Mouse (Mus musculus) embryonic facial prominence, embryonic 15.5 days (tissue): ENCODE results near the gene Inpp5a. TPM values are rescaled to one million over a fixed set of nuclear protein-coding genes. Genes with fewer than 3 reads are reported as not detected.

Source experiments
- ATAC-seq: fragments of 200-750 bp; cut with Nextera tagmentation; 2 replicates; pipeline ENCODE4 v1.8.0; 2017; ENCODE audit warnings: low read depth, moderate TSS enrichment; ENCODE audit not compliant: insufficient number of reproducible peaks, low FRiP score, low TSS enrichment
- H3K27ac ChIP-seq: fragments of 300-500 bp; sonication (generic); replicated peaks from 2 replicates; pipeline ENCODE4 v1.5.1; 2015; ENCODE audit warnings: mild to moderate bottlenecking, inconsistent platforms
- H3K27me3 ChIP-seq: fragments of 300-500 bp; sonication (generic); 2 replicates; pipeline ENCODE4 v1.6.1; 2015; ENCODE audit warnings: inconsistent platforms
- H3K36me3 ChIP-seq: fragments of 300-500 bp; sonication (generic); 2 replicates; pipeline ENCODE4 v1.6.1; 2015; ENCODE audit warnings: mild to moderate bottlenecking, inconsistent platforms
- H3K4me1 ChIP-seq: fragments of 300-500 bp; sonication (generic); 2 replicates; pipeline ENCODE4 v1.6.1; 2015; ENCODE audit warnings: inconsistent platforms
- H3K4me2 ChIP-seq: fragments of 300-500 bp; sonication (generic); replicated peaks from 2 replicates; pipeline ENCODE4 v1.6.1; 2015; ENCODE audit warnings: mild to moderate bottlenecking, inconsistent platforms
- H3K4me3 ChIP-seq: fragments of 300-500 bp; sonication (generic); replicated peaks from 2 replicates; pipeline ENCODE4 v1.5.1; 2015; ENCODE audit warnings: mild to moderate bottlenecking, inconsistent platforms
- H3K9ac ChIP-seq: fragments of 300-500 bp; sonication (generic); 2 replicates; pipeline ENCODE4 v1.6.1; 2015; ENCODE audit warnings: inconsistent platforms
- H3K9me3 ChIP-seq: fragments of 300-500 bp; sonication (generic); replicated peaks from 2 replicates; pipeline ENCODE4 v1.6.1; 2016; ENCODE audit warnings: inconsistent platforms
- WGBS: fragments of 180-500 bp; shearing (Covaris S2); methylation state at CpG from one replicate; pipeline ENCODE4 v1.1.7; 2015; 5-methylcytosine and 5-hydroxymethylcytosine counted together
- polyA plus RNA-seq: library from polyadenylated mRNA; unstranded; fragments of >200 nt; fragmentation: Nextera tagmentation; extraction: Ambion mirVana; gene quantifications from 2 replicates; pipeline ENCODE4 v1.2.1, GENCODE M21; 2015

Inpp5a gene
- polyA plus RNA-seq, 1 experiment from 2014 or later = 30.5 TPM

- Histone ChIP-seq H3K27me3 (no peaks in the 10 kb centered on the region), H3K27ac (no peak overlapping the region), H3K4me3 (no peak overlapping the region), H3K9me3 (no peaks in the 10 kb centered on the region), H3K9ac (no peak overlapping the region), H3K4me2 (no peak overlapping the region), H3K36me3 (no peaks in the 10 kb centered on the region), H3K4me1 (peaks cover 25% of the 10 kb centered on the region)
- 73% methylated on average over 3 of the region's 3 CpGs for WGBS
- no peak for ATAC-seq
Measured at GRCm38 (mm10) chr7:139362514-139362913, 26.4 kb upstream of the Inpp5a start.

- no peaks in the 10 kb centered on the region for H3K27me3 ChIP-seq
- H3K4me3 ChIP-seq = no peak overlapping the region
- no peaks in the 10 kb centered on the region for H3K36me3 ChIP-seq
- H3K9me3 ChIP-seq = no peaks in the 10 kb centered on the region
- no peak overlapping the region for H3K9ac ChIP-seq
- H3K4me1 ChIP-seq = peaks cover 32% of the 10 kb centered on the region
- H3K27ac ChIP-seq = peak overlapping the region; percentile 80
- peak overlapping the region; percentile 21; the same call in 1 of the 2 replicates for H3K4me2 ChIP-seq
- 52% methylated on average over 13 of the region's 13 CpGs for WGBS
- no peak for ATAC-seq
Measured at GRCm38 (mm10) chr7:139363281-139364004, 25.5 kb upstream of the Inpp5a start.

- H3K4me3 ChIP-seq = no peak overlapping the region
- H3K4me1 ChIP-seq = peaks cover 38% of the 10 kb centered on the region
- no peak overlapping the region for H3K9ac ChIP-seq
- H3K27me3 ChIP-seq = no peaks in the 10 kb centered on the region
- peak overlapping the region; percentile 80 for H3K27ac ChIP-seq
- peak overlapping the region; percentile 21; the same call in 1 of the 2 replicates for H3K4me2 ChIP-seq
- 2% methylated on average over 9 of the region's 9 CpGs for WGBS
- H3K9me3 ChIP-seq = no peaks in the 10 kb centered on the region
- H3K36me3 ChIP-seq = no peaks in the 10 kb centered on the region
- ATAC-seq = peak; percentile 71
Measured at GRCm38 (mm10) chr7:139364005-139364557, 24.8 kb upstream of the Inpp5a start.

- no peaks in the 10 kb centered on the region for H3K27me3 ChIP-seq
- ATAC-seq = no peak
- H3K4me2 ChIP-seq = no peak overlapping the region
- H3K9ac ChIP-seq = no peak overlapping the region
- no peaks in the 10 kb centered on the region for H3K36me3 ChIP-seq
- peak overlapping the region; percentile 66 for H3K27ac ChIP-seq
- H3K9me3 ChIP-seq = no peaks in the 10 kb centered on the region
- no peak overlapping the region for H3K4me3 ChIP-seq
- peaks cover 49% of the 10 kb centered on the region for H3K4me1 ChIP-seq
- WGBS = 59% methylated on average over 13 of the region's 13 CpGs
Measured at GRCm38 (mm10) chr7:139364936-139365830, 23.7 kb upstream of the Inpp5a start.

GRCm38 (mm10) chr7:139366131-139366530 lies 22.8 kb upstream of the Inpp5a start:
- H3K9ac ChIP-seq = no peak overlapping the region
- H3K4me2 ChIP-seq = no peak overlapping the region
- no peak overlapping the region for H3K4me3 ChIP-seq
- 70% methylated on average over 3 of the region's 3 CpGs for WGBS
- no peaks in the 10 kb centered on the region for H3K9me3 ChIP-seq
- peaks cover 52% of the 10 kb centered on the region for H3K4me1 ChIP-seq
- ATAC-seq = no peak
- no peak overlapping the region for H3K27ac ChIP-seq
- no peaks in the 10 kb centered on the region for H3K36me3 ChIP-seq
- H3K27me3 ChIP-seq = no peaks in the 10 kb centered on the region

GRCm38 (mm10) chr7:139366549-139366948 lies 22.4 kb upstream of the Inpp5a start:
- ATAC-seq = no peak
- H3K4me2 ChIP-seq = no peak overlapping the region

GRCm38 (mm10) chr7:139368218-139368617 lies 20.7 kb upstream of the Inpp5a start:
- no peaks in the 10 kb centered on the region for H3K27me3 ChIP-seq
- H3K9me3 ChIP-seq = no peaks in the 10 kb centered on the region
- H3K36me3 ChIP-seq = no peaks in the 10 kb centered on the region
- 69% methylated on average over 2 of the region's 2 CpGs for WGBS
- peak overlapping the region; percentile 88 for H3K27ac ChIP-seq
- H3K4me3 ChIP-seq = no peak overlapping the region
- no peak overlapping the region for H3K4me2 ChIP-seq
- no peak for ATAC-seq
- peaks cover 49% of the 10 kb centered on the region for H3K4me1 ChIP-seq
- H3K9ac ChIP-seq = no peak overlapping the region

More at GRCm38 (mm10) chr7:139366549-139366948, 22.4 kb upstream of the Inpp5a start:
- Histone ChIP-seq H3K27me3 (no peaks in the 10 kb centered on the region), H3K36me3 (no peaks in the 10 kb centered on the region), H3K27ac (no peak overlapping the region), H3K9me3 (no peaks in the 10 kb centered on the region), H3K9ac (no peak overlapping the region), H3K4me3 (no peak overlapping the region), H3K4me1 (peaks cover 52% of the 10 kb centered on the region)
- WGBS = 61% methylated on average over 4 of the region's 4 CpGs

GRCm38 (mm10) chr7:139368722-139369380 lies 20.1 kb upstream of the Inpp5a start:
- Histone ChIP-seq H3K27ac (peak overlapping the region; percentile 88), H3K4me1 (peaks cover 43% of the 10 kb centered on the region), H3K9ac (no peak overlapping the region), H3K27me3 (no peaks in the 10 kb centered on the region), H3K4me2 (no peak overlapping the region), H3K9me3 (no peaks in the 10 kb centered on the region), H3K36me3 (no peaks in the 10 kb centered on the region), H3K4me3 (no peak overlapping the region)
- ATAC-seq = peak; percentile 76
- WGBS = 18% methylated on average over 14 of the region's 14 CpGs

- Histone ChIP-seq H3K4me3 (no peak overlapping the region), H3K9ac (no peak overlapping the region), H3K9me3 (no peaks in the 10 kb centered on the region), H3K36me3 (no peaks in the 10 kb centered on the region), H3K27ac (peak overlapping the region; percentile 88), H3K4me1 (peaks cover 35% of the 10 kb centered on the region), H3K4me2 (no peak overlapping the region), H3K27me3 (no peaks in the 10 kb centered on the region)
- ATAC-seq = no peak
- WGBS = 86% methylated on average over 6 of the region's 6 CpGs
Measured at GRCm38 (mm10) chr7:139369501-139370088, 19.3 kb upstream of the Inpp5a start.

GRCm38 (mm10) chr7:139371389-139371788 lies 17.5 kb upstream of the Inpp5a start:
- peaks cover 27% of the 10 kb centered on the region for H3K4me1 ChIP-seq
- H3K4me3 ChIP-seq = no peak overlapping the region
- no peak for ATAC-seq
- H3K36me3 ChIP-seq = no peaks in the 10 kb centered on the region
- H3K9me3 ChIP-seq = no peaks in the 10 kb centered on the region
- no peak overlapping the region for H3K27ac ChIP-seq
- no peaks in the 10 kb centered on the region for H3K27me3 ChIP-seq
- H3K9ac ChIP-seq = no peak overlapping the region
- no peak overlapping the region for H3K4me2 ChIP-seq
